Mouse (Mus musculus): Measurements from ENCODE around the gene Rab36. TPM values are rescaled to one million over a fixed set of nuclear protein-coding genes. Genes with fewer than 3 reads are reported as not detected.
"Not testable (repeated sequence)": the region's sequence is repeated elsewhere in the genome, so short reads cannot be mapped to it uniquely, and the experiment has no call there.

Rab36 gene
- polyA plus RNA-seq, 1 experiment from 2014 or later, result 7.3 TPM

- WGBS, result 85% methylated on average over 3 of the region's 3 CpGs
- Histone ChIP-seq H3K4me1 (ENCODE audit: control insufficient read depth, insufficient read depth, low read length) (0 out of 2 replicates have a peak, but pooled peaks cover 4% of the 10 kb centered on the region), H3K36me3 (ENCODE audit: control insufficient read depth, insufficient read depth, low read length) (no peaks in the 10 kb centered on the region), H3K9ac (ENCODE audit: low read length) (no peak overlapping the region), H3K27ac (ENCODE audit: low read length) (no peak overlapping the region), H3K27me3 (ENCODE audit: control insufficient read depth, insufficient read depth, low read length) (no peaks in the 10 kb centered on the region), H3K4me3 (replicated peaks; ENCODE audit: low read length) (no peak overlapping the region), H3K9me3 (replicated peaks; ENCODE audit: control insufficient read depth, low read length) (no peaks in the 10 kb centered on the region), H3K4me2 (ENCODE audit: low read depth, low read length) (no peak overlapping the region)
- ATAC-seq (ENCODE audit: insufficient read depth, low FRiP score), result no peak
These were observed 6.6 kb upstream of the Rab36 start for GRCm38 (mm10) chr10:75030234-75030633.

GRCm38 (mm10) chr10:75031345-75032114 lies 5.3 kb upstream of the Rab36 start:
- no peaks in the 10 kb centered on the region for H3K9me3 ChIP-seq (replicated peaks; ENCODE audit: control insufficient read depth, low read length)
- no peaks in the 10 kb centered on the region for H3K27me3 ChIP-seq (ENCODE audit: control insufficient read depth, insufficient read depth, low read length)
- ATAC-seq (ENCODE audit: insufficient read depth, low FRiP score), result no peak
- no peak overlapping the region for H3K4me2 ChIP-seq (ENCODE audit: low read depth, low read length)
- no peak overlapping the region for H3K27ac ChIP-seq (ENCODE audit: low read length)
- no peak overlapping the region for H3K4me3 ChIP-seq (replicated peaks; ENCODE audit: low read length)
- WGBS, result 56% methylated on average over 5 of the region's 5 CpGs
- H3K36me3 ChIP-seq (ENCODE audit: control insufficient read depth, insufficient read depth, low read length), result no peaks in the 10 kb centered on the region
- H3K4me1 ChIP-seq (ENCODE audit: control insufficient read depth, insufficient read depth, low read length), result 0 out of 2 replicates have a peak, but pooled peaks cover 4% of the 10 kb centered on the region
- H3K9ac ChIP-seq (ENCODE audit: low read length), result no peak overlapping the region

- 33% methylated on average over 10 of the region's 10 CpGs for WGBS
- H3K4me2 ChIP-seq (ENCODE audit: low read depth, low read length), result no peak within 1 kb of the TSS
- ATAC-seq (ENCODE audit: insufficient read depth, low FRiP score), result no peak
These were observed 4.5 kb upstream of the Rab36 start, which contains the start of gene Rsph14 for GRCm38 (mm10) chr10:75032395-75032794. Gene Rsph14 (minus strand): TSS chr10:75032586.

DNA sequence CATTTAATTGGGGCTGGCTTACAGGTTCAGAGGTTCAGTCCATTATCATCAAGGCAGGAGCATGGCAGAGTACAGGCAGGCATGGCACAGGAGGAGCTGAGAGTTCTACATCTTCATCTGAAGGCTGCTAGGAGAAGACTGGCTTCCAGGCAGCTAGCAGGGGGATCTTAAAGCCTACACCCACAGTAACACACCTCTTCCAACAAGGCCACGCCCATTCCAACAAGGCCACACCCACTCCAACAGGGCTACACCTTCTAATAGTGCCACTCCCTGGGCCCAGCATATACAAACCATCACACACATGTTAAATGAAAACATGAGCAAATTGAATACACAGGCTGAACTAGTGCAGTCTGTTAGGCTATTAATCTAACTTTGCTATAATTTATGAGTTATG lies 5.2 kb downstream of the Rab36 start:
- ATAC-seq (ENCODE audit: insufficient read depth, low FRiP score); H3K9ac ChIP-seq (ENCODE audit: low read length); H3K4me1 ChIP-seq (ENCODE audit: control insufficient read depth, insufficient read depth, low read length); H3K4me2 ChIP-seq (ENCODE audit: low read depth, low read length); H3K27me3 ChIP-seq (ENCODE audit: control insufficient read depth, insufficient read depth, low read length); H3K9me3 ChIP-seq (replicated peaks; ENCODE audit: control insufficient read depth, low read length); H3K36me3 ChIP-seq (ENCODE audit: control insufficient read depth, insufficient read depth, low read length); H3K27ac ChIP-seq (ENCODE audit: low read length); H3K4me3 ChIP-seq (replicated peaks; ENCODE audit: low read length): not testable (repeated sequence)
- WGBS, result 9% methylated on average over 1 of the region's 1 CpGs

More at GRCm38 (mm10) chr10:75032395-75032794, 4.5 kb upstream of the Rab36 start, which contains the start of gene Rsph14:
- H3K4me3 ChIP-seq (replicated peaks; ENCODE audit: low read length), result no peak within 1 kb of the TSS
- no peak within 1 kb of the TSS for H3K27ac ChIP-seq (ENCODE audit: low read length)
- peaks cover 6% of the 10 kb centered on the region for H3K4me1 ChIP-seq (ENCODE audit: control insufficient read depth, insufficient read depth, low read length)
- H3K9me3 ChIP-seq (replicated peaks; ENCODE audit: control insufficient read depth, low read length), result no peaks in the 10 kb centered on the region
- no peaks in the 10 kb centered on the region for H3K27me3 ChIP-seq (ENCODE audit: control insufficient read depth, insufficient read depth, low read length)
- no peaks in the 10 kb centered on the region for H3K36me3 ChIP-seq (ENCODE audit: control insufficient read depth, insufficient read depth, low read length)
- H3K9ac ChIP-seq (ENCODE audit: low read length), result no peak within 1 kb of the TSS

GRCm38 (mm10) chr10:75044459-75044858 lies 7.6 kb downstream of the Rab36 start:
- H3K4me3 ChIP-seq (replicated peaks; ENCODE audit: low read length), result no peak overlapping the region
- no peaks in the 10 kb centered on the region for H3K4me1 ChIP-seq (ENCODE audit: control insufficient read depth, insufficient read depth, low read length)
- peak; percentile 41; the same call in 1 of the 2 replicates for ATAC-seq (ENCODE audit: insufficient read depth, low FRiP score)
- H3K27ac ChIP-seq (ENCODE audit: low read length), result no peak overlapping the region
- no peaks in the 10 kb centered on the region for H3K36me3 ChIP-seq (ENCODE audit: control insufficient read depth, insufficient read depth, low read length)
- H3K9me3 ChIP-seq (replicated peaks; ENCODE audit: control insufficient read depth, low read length), result no peaks in the 10 kb centered on the region
- H3K4me2 ChIP-seq (ENCODE audit: low read depth, low read length), result no peak overlapping the region
- 23% methylated on average over 7 of the region's 7 CpGs for WGBS
- no peak overlapping the region for H3K9ac ChIP-seq (ENCODE audit: low read length)
- no peaks in the 10 kb centered on the region for H3K27me3 ChIP-seq (ENCODE audit: control insufficient read depth, insufficient read depth, low read length)

DNA sequence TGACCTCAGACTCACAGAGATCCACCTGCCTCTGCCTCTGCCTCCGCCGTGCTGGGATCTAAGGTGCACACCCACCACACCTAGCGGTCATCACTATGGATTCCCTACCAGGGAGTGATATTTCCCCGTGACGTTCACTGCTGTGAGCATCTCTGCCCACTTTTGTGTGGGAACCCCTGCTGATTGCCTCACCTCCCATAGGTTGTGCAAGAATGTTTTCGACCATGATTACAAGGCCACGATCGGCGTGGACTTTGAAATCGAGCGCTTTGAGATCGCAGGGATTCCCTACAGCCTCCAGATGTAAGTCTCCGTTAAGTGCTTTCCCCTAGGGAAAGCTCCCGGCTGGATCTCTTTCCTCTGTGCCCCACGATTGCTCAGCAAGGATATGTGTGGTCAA lies 9.0 kb downstream of the Rab36 start:
- H3K27ac ChIP-seq (ENCODE audit: low read length), result no peak overlapping the region
- no peaks in the 10 kb centered on the region for H3K27me3 ChIP-seq (ENCODE audit: control insufficient read depth, insufficient read depth, low read length)
- no peak for ATAC-seq (ENCODE audit: insufficient read depth, low FRiP score)
- no peak overlapping the region for H3K4me3 ChIP-seq (replicated peaks; ENCODE audit: low read length)
- no peak overlapping the region for H3K4me2 ChIP-seq (ENCODE audit: low read depth, low read length)
- H3K9ac ChIP-seq (ENCODE audit: low read length), result no peak overlapping the region
- no peaks in the 10 kb centered on the region for H3K4me1 ChIP-seq (ENCODE audit: control insufficient read depth, insufficient read depth, low read length)
- no peaks in the 10 kb centered on the region for H3K36me3 ChIP-seq (ENCODE audit: control insufficient read depth, insufficient read depth, low read length)
- no peaks in the 10 kb centered on the region for H3K9me3 ChIP-seq (replicated peaks; ENCODE audit: control insufficient read depth, low read length)
- 93% methylated on average over 15 of the region's 15 CpGs for WGBS

- 97% methylated on average over 7 of the region's 7 CpGs for WGBS
- Histone ChIP-seq H3K9ac (ENCODE audit: low read length) (no peak overlapping the region), H3K27me3 (ENCODE audit: control insufficient read depth, insufficient read depth, low read length) (no peaks in the 10 kb centered on the region), H3K4me1 (ENCODE audit: control insufficient read depth, insufficient read depth, low read length) (no peaks in the 10 kb centered on the region), H3K36me3 (ENCODE audit: control insufficient read depth, insufficient read depth, low read length) (no peaks in the 10 kb centered on the region), H3K9me3 (replicated peaks; ENCODE audit: control insufficient read depth, low read length) (no peaks in the 10 kb centered on the region), H3K4me2 (ENCODE audit: low read depth, low read length) (no peak overlapping the region), H3K27ac (ENCODE audit: low read length) (no peak overlapping the region), H3K4me3 (replicated peaks; ENCODE audit: low read length) (no peak overlapping the region)
- no peak for ATAC-seq (ENCODE audit: insufficient read depth, low FRiP score)
These were observed 11.9 kb downstream of the Rab36 start for GRCm38 (mm10) chr10:75048711-75049110.

- WGBS, result 90% methylated on average over 21 of the region's 21 CpGs
- Histone ChIP-seq H3K9ac (ENCODE audit: low read length) (no peak overlapping the region), H3K9me3 (replicated peaks; ENCODE audit: control insufficient read depth, low read length) (no peaks in the 10 kb centered on the region), H3K4me3 (replicated peaks; ENCODE audit: low read length) (no peak overlapping the region), H3K36me3 (ENCODE audit: control insufficient read depth, insufficient read depth, low read length) (no peaks in the 10 kb centered on the region), H3K27me3 (ENCODE audit: control insufficient read depth, insufficient read depth, low read length) (no peaks in the 10 kb centered on the region), H3K4me1 (ENCODE audit: control insufficient read depth, insufficient read depth, low read length) (peaks cover 4% of the 10 kb centered on the region; the same call in 1 of the 2 replicates), H3K4me2 (ENCODE audit: low read depth, low read length) (no peak overlapping the region), H3K27ac (ENCODE audit: low read length) (no peak overlapping the region)
- no peak for ATAC-seq (ENCODE audit: insufficient read depth, low FRiP score)
These were observed 14.7 kb downstream of the Rab36 start for GRCm38 (mm10) chr10:75051364-75052074.

GRCm38 (mm10) chr10:75052902-75053301 lies 16.0 kb downstream of the Rab36 start:
- H3K27me3 ChIP-seq (ENCODE audit: control insufficient read depth, insufficient read depth, low read length), result no peaks in the 10 kb centered on the region
- H3K27ac ChIP-seq (ENCODE audit: low read length), result no peak overlapping the region
- H3K36me3 ChIP-seq (ENCODE audit: control insufficient read depth, insufficient read depth, low read length), result no peaks in the 10 kb centered on the region
- no peak overlapping the region for H3K4me2 ChIP-seq (ENCODE audit: low read depth, low read length)
- no peak for ATAC-seq (ENCODE audit: insufficient read depth, low FRiP score)
- no peaks in the 10 kb centered on the region for H3K9me3 ChIP-seq (replicated peaks; ENCODE audit: control insufficient read depth, low read length)
- peaks cover 4% of the 10 kb centered on the region; the same call in 1 of the 2 replicates for H3K4me1 ChIP-seq (ENCODE audit: control insufficient read depth, insufficient read depth, low read length)
- 74% methylated on average over 8 of the region's 8 CpGs for WGBS
- H3K9ac ChIP-seq (ENCODE audit: low read length), result no peak overlapping the region
- no peak overlapping the region for H3K4me3 ChIP-seq (replicated peaks; ENCODE audit: low read length)

Measured in stomach, embryonic 16.5 days (tissue).